Mouse (Mus musculus): ENCODE data around the gene Gm9376. TPM values are rescaled to one million over a fixed set of nuclear protein-coding genes. Genes with fewer than 3 reads are reported as not detected.

The Gm9376 gene
- total RNA-seq, 2 experiments from 2014 or later = not detected

DNA sequence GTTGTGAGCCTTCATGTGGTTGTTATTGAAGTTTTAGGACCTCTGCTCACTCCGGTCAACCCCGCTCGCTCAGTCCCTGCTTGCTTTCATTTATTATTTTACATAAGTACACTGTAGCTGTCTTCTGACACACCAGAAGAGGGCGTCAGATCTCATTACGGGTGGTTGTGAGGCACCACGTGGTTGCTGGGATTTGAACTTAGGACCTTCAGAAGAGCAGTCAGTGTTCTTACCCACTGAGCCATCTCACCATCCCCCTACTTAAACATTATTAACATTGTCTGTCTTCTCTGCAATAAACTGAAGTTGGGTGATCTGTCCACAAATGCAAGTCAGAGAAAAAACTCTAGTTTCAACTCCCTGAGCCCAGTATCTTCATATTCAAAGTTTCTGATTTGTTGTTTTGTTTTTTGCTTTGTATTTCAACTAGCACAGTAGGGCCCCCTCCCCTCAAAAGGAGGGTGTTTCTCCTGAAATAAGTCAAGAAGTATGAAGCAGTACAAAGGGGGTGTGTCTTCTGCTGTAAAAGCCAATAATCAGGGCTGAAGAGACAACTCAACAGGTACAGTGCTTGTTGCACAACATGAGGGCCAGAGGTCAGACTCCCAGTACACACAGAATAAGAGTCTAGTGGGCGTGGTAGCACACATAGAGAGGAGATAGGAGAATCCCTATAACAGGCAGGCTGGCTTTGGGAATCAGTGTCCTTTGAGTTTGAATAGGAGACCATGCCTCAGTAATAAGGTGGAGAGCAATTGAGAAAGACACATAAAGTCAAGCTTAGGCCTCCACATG lies 11.1 kb downstream of the Gm9376 start:
- intact Hi-C loops (cut with DNase I) = no loop called here
- no peak for DNase-seq

DNA sequence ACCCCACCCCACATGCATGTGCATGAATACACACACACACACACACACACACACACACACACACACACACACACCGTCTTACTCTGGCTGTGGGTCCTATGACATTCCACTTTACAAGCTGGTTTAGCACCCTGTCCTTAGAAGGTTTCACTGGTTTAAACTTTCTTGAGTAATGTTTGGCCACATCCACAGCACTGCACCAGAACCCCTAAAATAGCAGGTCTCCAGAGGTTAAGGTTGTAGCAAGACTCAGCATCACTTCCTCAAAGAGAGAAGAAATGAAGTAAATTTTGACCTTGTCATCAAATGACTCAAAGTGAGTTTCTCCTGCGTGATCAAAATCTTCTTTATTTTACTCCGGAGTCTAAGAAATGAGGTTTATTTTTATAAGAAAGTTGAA lies 15.5 kb downstream of the Gm9376 start:
- intact Hi-C loops (cut with DNase I) = no loop called here

DNA sequence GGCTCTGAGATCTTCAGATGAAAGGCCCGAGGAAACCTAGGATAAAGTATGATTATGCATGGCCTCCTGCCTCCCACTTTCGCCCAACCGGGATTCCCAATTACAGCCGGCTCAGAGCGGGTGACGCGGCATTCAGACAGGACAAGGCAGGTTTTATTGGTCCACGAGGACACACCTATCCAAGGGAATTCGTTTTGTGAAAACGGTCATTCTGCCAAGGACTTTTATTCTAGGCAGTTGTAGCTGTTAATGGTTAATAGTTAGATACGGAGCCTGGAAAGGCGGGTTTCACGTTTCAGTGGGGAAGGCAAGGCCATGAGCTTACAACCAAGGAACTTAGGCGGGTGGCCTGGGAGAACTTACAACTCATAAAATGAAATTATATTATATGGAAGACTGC lies 16.2 kb downstream of the Gm9376 start:
- no peak for DNase-seq
- intact Hi-C loops (cut with DNase I) = no loop called here

More for the DNA sequence above, 15.5 kb downstream of the Gm9376 start:
- no peak for DNase-seq

DNA sequence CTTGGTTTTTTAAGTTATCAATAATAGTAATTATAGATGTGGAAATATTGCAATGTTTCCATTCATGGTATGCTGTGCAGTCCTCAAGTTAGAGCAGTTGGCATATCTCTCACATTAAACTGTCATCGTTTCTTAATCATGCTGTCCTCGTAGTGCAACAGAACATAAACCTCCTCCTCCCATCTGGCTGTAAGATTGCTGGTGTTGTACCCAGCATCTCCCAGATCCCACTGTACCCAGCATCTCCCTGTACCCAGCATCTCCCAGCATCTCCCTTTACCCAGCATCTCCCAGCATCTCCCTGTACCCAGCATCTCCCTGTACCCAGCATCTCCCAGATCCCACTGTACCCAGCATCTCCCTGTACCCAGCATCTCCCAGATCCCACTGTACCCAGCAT lies 19.3 kb downstream of the Gm9376 start:
- intact Hi-C loops (cut with DNase I) = no loop called here
- DNase-seq = no peak

DNA sequence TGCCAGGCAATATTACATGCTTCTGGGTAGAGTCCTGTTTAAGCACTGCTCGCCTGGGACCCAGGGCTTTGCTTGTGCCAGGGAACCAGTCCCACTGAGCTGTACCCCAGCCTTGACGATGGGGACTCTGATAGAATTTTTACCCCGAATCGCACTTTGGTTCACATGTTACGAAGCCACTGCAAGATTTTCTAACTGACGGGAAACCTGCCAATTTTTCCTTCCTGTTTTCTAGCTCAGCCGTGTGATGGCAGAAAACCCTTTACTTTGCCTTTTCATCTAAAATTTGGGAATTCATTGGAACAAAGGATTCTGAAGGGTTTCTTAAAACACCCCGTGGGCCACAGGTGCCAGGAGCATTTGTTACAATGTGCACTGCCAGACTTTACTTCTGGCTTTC lies 22.4 kb downstream of the Gm9376 start:
- intact Hi-C loops (cut with DNase I) = no loop called here
- no peak for DNase-seq

DNA sequence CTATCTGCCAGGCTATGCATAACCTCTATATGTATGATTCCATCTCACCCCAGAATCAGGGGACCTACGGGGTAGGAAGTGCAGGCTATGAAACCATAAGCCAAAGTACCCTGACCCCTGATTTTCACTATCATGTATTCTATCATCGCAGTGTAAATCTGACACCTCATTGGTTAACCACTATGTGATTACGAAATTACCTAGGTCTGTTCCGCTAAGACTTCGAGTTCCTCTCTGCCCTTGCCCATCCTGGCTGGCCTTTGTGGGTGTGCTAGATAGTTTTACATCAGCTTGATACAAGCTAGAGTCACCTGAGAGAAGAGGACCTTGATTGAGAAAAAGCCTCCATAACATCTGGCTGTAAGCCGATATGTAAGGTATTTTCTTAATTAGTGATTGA lies 23.2 kb downstream of the Gm9376 start:
- intact Hi-C loops (cut with DNase I) = no loop called here
- DNase-seq = no peak

DNA sequence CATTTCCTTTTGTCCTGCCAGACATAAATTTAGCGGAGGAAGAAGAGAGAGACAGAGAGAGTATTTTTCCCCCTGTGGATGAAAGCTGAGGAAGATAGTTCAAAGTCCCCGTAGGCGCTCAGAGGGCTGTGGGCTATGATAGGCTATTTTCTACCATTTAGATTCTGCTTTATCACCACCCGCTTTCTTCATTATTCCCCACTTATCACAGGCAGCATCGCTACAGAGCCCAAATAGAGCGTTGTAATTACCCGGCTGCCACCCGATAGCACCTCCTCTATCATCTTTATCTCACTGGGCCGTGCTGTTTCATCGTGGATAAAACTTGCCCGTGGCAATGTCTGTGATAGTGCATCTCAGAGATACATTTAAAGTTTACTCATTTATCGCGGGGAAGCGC lies 35.8 kb downstream of the Gm9376 start:
- DNase-seq = no peak
- intact Hi-C loops (cut with DNase I) = no loop called here

DNA sequence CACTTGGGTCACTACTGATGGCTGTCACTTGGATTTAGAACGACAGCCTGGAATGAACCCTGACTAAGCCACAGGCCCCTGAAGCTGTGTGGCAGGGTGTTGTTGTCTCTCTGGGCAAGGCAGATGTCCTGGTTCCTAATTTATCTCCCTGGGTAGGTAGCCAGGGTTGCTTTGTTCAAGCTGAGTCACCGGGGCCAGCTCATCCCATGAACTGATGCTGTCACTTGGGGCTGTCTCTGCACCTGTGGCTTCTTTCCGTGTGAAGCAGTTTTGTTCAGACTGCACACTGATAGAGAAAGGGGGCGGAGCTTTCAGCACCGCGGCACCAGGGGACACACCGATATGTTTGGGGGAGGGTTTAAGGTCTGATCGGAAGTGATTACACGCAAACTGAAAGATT lies 37.8 kb downstream of the Gm9376 start:
- intact Hi-C loops (cut with DNase I) = no loop called here
- DNase-seq = no peak

DNA sequence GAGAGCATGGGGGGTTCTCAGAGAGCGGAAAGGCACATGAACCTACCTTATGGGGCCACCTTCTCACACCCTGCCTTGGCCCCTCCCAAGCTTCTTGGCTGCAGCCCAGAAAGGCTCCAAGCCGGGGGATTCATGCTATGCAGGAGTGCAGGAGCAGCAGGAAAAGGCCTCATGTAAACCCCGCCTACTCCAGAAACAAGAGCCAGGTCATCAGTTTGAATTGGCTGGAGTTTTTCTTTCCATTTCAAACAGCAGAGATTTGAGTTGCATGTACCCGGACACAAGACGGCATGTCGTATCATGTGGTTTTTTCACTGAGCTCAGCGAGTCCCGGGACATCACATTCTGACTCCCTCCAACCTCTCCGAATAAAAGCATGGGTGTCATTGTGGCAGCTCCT lies 39.2 kb downstream of the Gm9376 start:
- peak in 1 of 2 experiments; percentile 7 for DNase-seq
- intact Hi-C loops (cut with DNase I) = no loop called here

DNA sequence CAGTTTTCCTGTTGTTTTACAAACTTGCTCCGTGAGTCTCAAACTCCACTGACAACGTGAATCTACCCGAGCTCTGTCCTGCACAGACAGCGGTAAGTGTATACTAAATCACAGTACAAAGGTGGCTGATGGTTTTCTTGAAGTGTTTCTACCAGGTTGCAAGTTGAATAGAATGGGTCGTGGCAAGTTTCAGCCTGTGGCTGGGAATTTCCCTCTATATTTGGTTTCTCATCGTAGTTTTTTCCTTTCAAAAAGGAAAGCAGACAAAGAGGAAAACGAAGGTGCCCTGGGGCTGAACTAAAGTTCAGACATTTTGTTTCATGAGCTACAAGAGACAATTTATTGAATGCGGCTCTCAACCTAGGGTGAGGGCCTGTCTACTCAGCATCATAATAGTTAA lies 40.3 kb downstream of the Gm9376 start:
- intact Hi-C loops (cut with DNase I) = no loop called here
- DNase-seq = no peak

DNA sequence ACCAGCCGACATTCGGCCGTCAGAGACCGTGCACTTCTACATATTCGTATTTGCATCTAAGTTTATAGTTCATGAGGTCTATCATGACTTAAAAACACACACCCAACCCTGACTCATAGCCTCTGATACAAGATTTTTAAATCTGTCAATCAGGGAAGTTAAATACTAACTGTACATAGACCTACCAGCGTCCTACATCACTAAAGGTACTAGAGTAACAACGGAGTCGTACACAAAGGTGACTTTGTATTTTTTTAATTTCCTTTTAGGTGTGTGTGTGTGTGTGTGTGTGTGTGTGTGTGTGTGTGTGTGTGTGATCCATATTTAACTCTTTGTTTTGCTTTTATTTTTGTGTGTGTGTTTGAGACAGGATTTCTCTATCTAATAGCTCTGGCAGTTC lies 44.9 kb downstream of the Gm9376 start:
- no peak for DNase-seq
- intact Hi-C loops (cut with DNase I) = no loop called here

DNA sequence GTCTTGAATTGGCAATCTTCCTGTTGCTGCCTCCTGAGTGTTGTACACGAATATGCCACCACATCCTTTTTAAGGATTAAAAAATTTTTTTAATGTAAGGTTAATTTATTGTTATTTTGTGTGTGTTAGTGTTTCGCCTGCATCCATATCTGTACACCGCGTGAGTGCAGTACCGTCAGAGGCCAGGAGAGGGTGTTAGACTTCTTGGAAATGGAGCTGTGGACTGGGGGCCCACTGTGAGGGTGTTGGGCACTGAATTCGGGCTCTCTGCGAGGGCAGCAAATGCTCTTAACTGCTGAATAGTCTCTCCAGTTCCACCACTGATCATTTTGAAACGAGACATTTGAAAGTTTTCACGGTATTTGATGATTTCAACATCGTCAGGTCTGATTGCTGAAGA lies 45.9 kb downstream of the Gm9376 start:
- DNase-seq = no peak

DNA sequence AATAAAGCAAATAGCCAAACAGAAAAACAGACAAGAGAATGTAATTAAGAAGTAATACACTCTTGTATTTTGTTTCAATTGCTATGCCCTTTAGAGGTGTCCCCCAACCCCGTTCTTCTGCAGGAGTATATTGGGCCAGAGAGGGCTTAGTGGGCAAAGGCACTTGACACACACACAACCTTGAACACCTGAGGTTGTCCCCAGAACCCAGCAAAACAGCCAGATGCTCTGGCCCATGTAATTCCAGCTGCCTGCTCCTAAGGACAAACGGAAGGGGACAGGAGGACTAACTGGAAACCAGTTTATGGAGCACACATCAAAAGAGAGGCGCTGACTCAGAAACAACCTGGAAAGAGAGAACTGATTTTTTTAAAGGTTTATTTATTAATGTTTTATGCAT lies 47.2 kb downstream of the Gm9376 start:
- no peak for DNase-seq
- intact Hi-C loops (cut with DNase I) = no loop called here

More for the DNA sequence above, 45.9 kb downstream of the Gm9376 start:
- intact Hi-C loops (cut with DNase I) = no loop called here

DNA sequence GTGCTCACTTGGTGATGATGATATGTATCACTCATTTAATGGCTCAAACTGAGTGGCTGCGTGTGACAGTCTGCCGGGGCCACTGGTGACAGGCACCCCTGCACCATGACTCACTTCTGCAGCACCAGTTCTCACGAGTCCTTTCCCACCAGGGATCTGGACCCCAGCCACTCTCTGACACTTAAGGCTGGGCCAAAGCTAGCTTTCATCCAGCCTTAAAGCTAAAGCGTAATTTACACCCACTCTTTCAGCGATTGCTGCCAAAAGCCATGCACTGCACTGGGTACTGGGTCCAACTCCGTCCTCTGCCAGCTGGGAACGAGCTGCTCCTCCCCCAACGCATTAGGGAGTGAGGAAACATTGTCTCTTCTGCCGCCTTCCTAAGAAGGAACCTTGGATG lies 50.5 kb downstream of the Gm9376 start:
- no peak for DNase-seq

More for the DNA sequence above, 50.5 kb downstream of the Gm9376 start:
- intact Hi-C loops (cut with DNase I) = no loop called here

Small RNA genes lying within 50 kb of the gene (microRNA-seq; reads per million reads assigned to microRNA genes)
- 0 reads per million in 2 experiments for gene Mir6241

Other genes with a start within 250 kb of the Gm9376 start
- gene Dct, start 214.7 kb upstream of the Gm9376 start, total RNA-seq (2021) = 1 to 10 TPM; 2.8 to 3.8 TPM
- gene Tgds, start 134.2 kb upstream of the Gm9376 start, total RNA-seq (2021) = 10 to 100 TPM; 10.7 to 11.3 TPM
- gene Gpr180, start 129.8 kb upstream of the Gm9376 start, total RNA-seq (2021) = 10 to 100 TPM; 20.8 to 22.2 TPM
- under 1 TPM in 1 of 2 experiments, not detected in 1; 0.12 TPM for gene Sox21, start 29.9 kb upstream of the Gm9376 start, total RNA-seq (2021)